Comparison of ENCODE assay signal across 8 mouse cellular contexts in the genomic region with DNA sequence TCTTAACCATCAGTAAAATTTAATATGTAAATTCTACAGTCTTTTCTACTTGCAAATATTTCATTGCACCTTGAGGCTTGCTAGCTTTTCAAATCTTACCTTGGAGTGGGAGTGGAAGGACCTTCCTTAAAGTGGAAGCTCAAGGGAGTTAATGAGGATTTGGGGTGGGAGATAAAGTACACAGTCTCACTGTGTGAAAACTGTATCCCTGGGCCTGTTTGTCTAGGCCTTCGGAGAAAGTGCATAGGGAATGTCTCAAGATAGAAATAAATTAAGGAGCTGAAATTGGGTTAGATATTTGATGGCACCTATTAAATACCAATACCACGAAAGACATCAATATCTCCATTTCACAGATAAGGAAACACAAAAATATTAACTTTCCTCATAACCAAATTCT. TPM values are rescaled to one million over a fixed set of nuclear protein-coding genes. Genes with fewer than 3 reads are reported as not detected.
DNase-seq lines count a peak whose midpoint lies in the region; ATAC-seq and TF ChIP-seq lines count a peak whose summit lies in the region.

No protein-coding gene starts in this region.

- H3K79me2 ChIP-seq in myocyte (ENCODE audit: control insufficient read depth, insufficient read depth), result peaks cover 24% of the 10 kb centered on the region

- no peak for DNase-seq in kidney, postnatal 25 days
- DNase-seq in yolk sac, embryonic 10.5 days (ENCODE audit: low spot score), result no peak
- no peak for DNase-seq in cerebellum, postnatal 4 days (ENCODE audit: low spot score in 2 of 2)

- 10% methylated on average over 2 of the region's 2 CpGs for WGBS in kidney, embryonic 16.5 days
- WGBS in embryonic facial prominence, embryonic 12.5 days, result 14% methylated on average over 2 of the region's 2 CpGs
- 10% methylated on average over 2 of the region's 2 CpGs for WGBS in intestine, embryonic 16.5 days

- peak overlapping the region; percentile 71 for H3K4me3 ChIP-seq in kidney, embryonic 16.5 days (ENCODE audit: low read length)
- H3K4me3 ChIP-seq in embryonic facial prominence, embryonic 12.5 days, result peak overlapping the region; percentile 59
- H3K4me3 ChIP-seq in intestine, embryonic 16.5 days (ENCODE audit: low read length), result peak overlapping the region; percentile 69
- H3K4me3 ChIP-seq in myocyte, result peak overlapping the region; percentile 77

- no peaks in the 10 kb centered on the region for H3K9me3 ChIP-seq in kidney, embryonic 16.5 days (ENCODE audit: low read length)
- H3K9me3 ChIP-seq in embryonic facial prominence, embryonic 12.5 days, result no peaks in the 10 kb centered on the region
- no peaks in the 10 kb centered on the region for H3K9me3 ChIP-seq in intestine, embryonic 16.5 days (ENCODE audit: control insufficient read depth, low read length)

- ATAC-seq in kidney, embryonic 16.5 days (ENCODE audit: low FRiP score, low TSS enrichment), result no peak
- no peak for ATAC-seq in embryonic facial prominence, embryonic 12.5 days (ENCODE audit: insufficient number of reproducible peaks, insufficient read depth, low FRiP score, low TSS enrichment)
- peak; percentile 30; the same call in 1 of the 2 replicates for ATAC-seq in intestine, embryonic 16.5 days
- no peak for ATAC-seq in monocyte, adult 5-6 weeks (replicated peaks; ENCODE audit: insufficient number of reproducible peaks, low FRiP score, low TSS enrichment, poor library complexity, severe bottlenecking)

- H3K36me3 ChIP-seq in kidney, embryonic 16.5 days (ENCODE audit: insufficient read depth, low read length), result peaks cover 14% of the 10 kb centered on the region; the same call in 1 of the 2 replicates
- H3K36me3 ChIP-seq in embryonic facial prominence, embryonic 12.5 days, result peaks cover 4% of the 10 kb centered on the region
- 0 out of 2 replicates have a peak, but pooled peaks cover 3% of the 10 kb centered on the region for H3K36me3 ChIP-seq in intestine, embryonic 16.5 days (ENCODE audit: control insufficient read depth, insufficient read depth, low read length)
- H3K36me3 ChIP-seq in myocyte (ENCODE audit: control insufficient read depth, insufficient read depth), result peaks cover 42% of the 10 kb centered on the region

- peak overlapping the region; percentile 79 for H3K4me2 ChIP-seq in kidney, embryonic 16.5 days (replicated peaks; ENCODE audit: low read depth, low read length)
- H3K4me2 ChIP-seq in embryonic facial prominence, embryonic 12.5 days (replicated peaks), result peak overlapping the region; percentile 41
- H3K4me2 ChIP-seq in intestine, embryonic 16.5 days (ENCODE audit: low read depth, low read length), result peak overlapping the region; percentile 57
- H3K4me2 ChIP-seq in myocyte (ENCODE audit: low read depth), result peak overlapping the region; percentile 52

- peaks cover 3% of the 10 kb centered on the region; the same call in 1 of the 2 replicates for H3K4me1 ChIP-seq in kidney, embryonic 16.5 days (ENCODE audit: insufficient read depth, low read length)
- no peaks in the 10 kb centered on the region for H3K4me1 ChIP-seq in embryonic facial prominence, embryonic 12.5 days
- no peaks in the 10 kb centered on the region for H3K4me1 ChIP-seq in intestine, embryonic 16.5 days (ENCODE audit: control insufficient read depth, insufficient read depth, low read length)

- H3K9ac ChIP-seq in kidney, embryonic 16.5 days (replicated peaks; ENCODE audit: low read length), result peak overlapping the region; percentile 94
- peak overlapping the region; percentile 79; the same call in 1 of the 2 replicates for H3K9ac ChIP-seq in embryonic facial prominence, embryonic 12.5 days
- peak overlapping the region; percentile 84 for H3K9ac ChIP-seq in intestine, embryonic 16.5 days (ENCODE audit: low read depth, low read length)

- no peaks in the 10 kb centered on the region for H3K27me3 ChIP-seq in kidney, embryonic 16.5 days (ENCODE audit: insufficient read depth, low read length)
- H3K27me3 ChIP-seq in embryonic facial prominence, embryonic 12.5 days, result no peaks in the 10 kb centered on the region
- H3K27me3 ChIP-seq in intestine, embryonic 16.5 days (replicated peaks; ENCODE audit: control insufficient read depth, insufficient read depth, low read length), result no peaks in the 10 kb centered on the region
- H3K27me3 ChIP-seq in myocyte (ENCODE audit: control insufficient read depth, insufficient read depth, insufficient read length), result no peaks in the 10 kb centered on the region

- no peak overlapping the region for H3K27ac ChIP-seq in kidney, embryonic 16.5 days (ENCODE audit: low read length)
- peak overlapping the region; percentile 96 for H3K27ac ChIP-seq in embryonic facial prominence, embryonic 12.5 days
- peak overlapping the region; percentile 95; the same call in 1 of the 2 replicates for H3K27ac ChIP-seq in intestine, embryonic 16.5 days (ENCODE audit: low read length)

- H3ac ChIP-seq in myocyte (ENCODE audit: control insufficient read depth, insufficient read length), result peak overlapping the region; percentile 66

- no peak for TF ChIP-seq POLR2A in myocyte (IDR thresholded peaks at IDR 0.05; ENCODE audit: insufficient read length, low read depth)

TF ChIP-seq in myocyte, 11 proteins besides CTCF, POLR2A, EP300 and RAD21:
- TF ChIP-seq POLR2AphosphoS2 (IDR thresholded peaks at IDR 0.05; ENCODE audit: insufficient read length, low read depth), result no peak
- TF ChIP-seq REST (IDR thresholded peaks at IDR 0.05; ENCODE audit: insufficient read depth, insufficient read length), result no peak
- no peak for TF ChIP-seq CEBPB (IDR thresholded peaks at IDR 0.05; ENCODE audit: insufficient read depth, poor library complexity, severe bottlenecking)
- no peak for TF ChIP-seq TCF12 (IDR thresholded peaks at IDR 0.05; ENCODE audit: insufficient read depth, poor library complexity, severe bottlenecking)
- no peak for TF ChIP-seq TCF3 (IDR thresholded peaks at IDR 0.05; ENCODE audit: insufficient read length, low read depth)
- TF ChIP-seq USF1 (IDR thresholded peaks at IDR 0.05; ENCODE audit: low read depth), result no peak
- no peak for TF ChIP-seq SRF (IDR thresholded peaks at IDR 0.05; ENCODE audit: control insufficient read depth, insufficient read length, low read depth)
- TF ChIP-seq MYOG (IDR thresholded peaks at IDR 0.05; ENCODE audit: control insufficient read depth in 1 of 3, insufficient read depth in 1 of 3, insufficient read length in 2 of 3, low read depth in 2 of 3), result no peak
- TF ChIP-seq MAX (IDR thresholded peaks at IDR 0.05; ENCODE audit: low read depth), result no peak
- TF ChIP-seq E2F4 (IDR thresholded peaks at IDR 0.05; ENCODE audit: insufficient read depth), result no peak
- TF ChIP-seq MYOD1 (IDR thresholded peaks at IDR 0.05; ENCODE audit: control insufficient read depth in 1 of 3, insufficient read length in 2 of 3, low read depth in 2 of 3), result no peak

RNA-seq across cellular contexts. Expression of gene Cr1l, which starts 0.9 kb away (rescaled TPM):
- polyA plus RNA-seq in kidney, embryonic 16.5 days (2015; fragmentation: Nextera tagmentation; extraction: Ambion mirVana), result 75.7 and 82.5 TPM in 2 replicates
- polyA plus RNA-seq in embryonic facial prominence, embryonic 12.5 days (2016; fragmentation: Nextera tagmentation; extraction: Ambion mirVana), result 46.5 and 50.5 TPM in 2 replicates
- 77.0 and 78.2 TPM in 2 replicates for polyA plus RNA-seq in intestine, embryonic 16.5 days (2015; fragmentation: Nextera tagmentation; extraction: Ambion mirVana)
- polyA plus RNA-seq in myocyte (2012; fragmentation: generic; extraction: Trizol), result 60.2 TPM
- total RNA-seq in monocyte, adult 5-6 weeks (2017), result 225 to 242 TPM (median 238 TPM) in 3 replicates

RNA-seq across cellular contexts. Expression of gene Cd46, which starts 38.4 kb away (rescaled TPM):
- polyA plus RNA-seq in kidney, embryonic 16.5 days (2015; fragmentation: Nextera tagmentation; extraction: Ambion mirVana), result 0.96 and 1.1 TPM in 2 replicates
- polyA plus RNA-seq in embryonic facial prominence, embryonic 12.5 days (2016; fragmentation: Nextera tagmentation; extraction: Ambion mirVana), result 1.3 and 1.6 TPM in 2 replicates
- polyA plus RNA-seq in intestine, embryonic 16.5 days (2015; fragmentation: Nextera tagmentation; extraction: Ambion mirVana), result 0.67 and 1.1 TPM in 2 replicates
- polyA plus RNA-seq in myocyte (2012; fragmentation: generic; extraction: Trizol), result 0.13 TPM
- total RNA-seq in monocyte, adult 5-6 weeks (2017), result 1.9 to 5.1 TPM (median 4.5 TPM) in 3 replicates

RNA-seq across cellular contexts. Expression of gene Cr2, which starts 46.0 kb away (rescaled TPM):
- 2.1 and 2.7 TPM in 2 replicates for polyA plus RNA-seq in kidney, embryonic 16.5 days (2015; fragmentation: Nextera tagmentation; extraction: Ambion mirVana)
- 0.22 and 0.29 TPM in 2 replicates for polyA plus RNA-seq in embryonic facial prominence, embryonic 12.5 days (2016; fragmentation: Nextera tagmentation; extraction: Ambion mirVana)
- 0.04 and 0.12 TPM in 2 replicates for polyA plus RNA-seq in intestine, embryonic 16.5 days (2015; fragmentation: Nextera tagmentation; extraction: Ambion mirVana)
- not detected for polyA plus RNA-seq in myocyte (2012; fragmentation: generic; extraction: Trizol)
- 8.7 to 35.8 TPM (median 13.1 TPM) in 3 replicates for total RNA-seq in monocyte, adult 5-6 weeks (2017)
